Mouse (Mus musculus) brain, embryonic 18.5 days (tissue): ENCODE measurements around the gene Slc22a5.
A peak's percentile ranks its signal among the peaks of the same experiment; 100 is the strongest.
"Not testable (repeated sequence)": the region's sequence is repeated elsewhere in the genome, so short reads cannot be mapped to it uniquely, and the experiment has no call there.

Experiments used
- DNase-seq: peaks from one replicate; pipeline ENCODE4 v3.0.0-alpha.2; 2012; ENCODE audit warnings: low read depth, low spot score

Gene Slc22a5

DNA sequence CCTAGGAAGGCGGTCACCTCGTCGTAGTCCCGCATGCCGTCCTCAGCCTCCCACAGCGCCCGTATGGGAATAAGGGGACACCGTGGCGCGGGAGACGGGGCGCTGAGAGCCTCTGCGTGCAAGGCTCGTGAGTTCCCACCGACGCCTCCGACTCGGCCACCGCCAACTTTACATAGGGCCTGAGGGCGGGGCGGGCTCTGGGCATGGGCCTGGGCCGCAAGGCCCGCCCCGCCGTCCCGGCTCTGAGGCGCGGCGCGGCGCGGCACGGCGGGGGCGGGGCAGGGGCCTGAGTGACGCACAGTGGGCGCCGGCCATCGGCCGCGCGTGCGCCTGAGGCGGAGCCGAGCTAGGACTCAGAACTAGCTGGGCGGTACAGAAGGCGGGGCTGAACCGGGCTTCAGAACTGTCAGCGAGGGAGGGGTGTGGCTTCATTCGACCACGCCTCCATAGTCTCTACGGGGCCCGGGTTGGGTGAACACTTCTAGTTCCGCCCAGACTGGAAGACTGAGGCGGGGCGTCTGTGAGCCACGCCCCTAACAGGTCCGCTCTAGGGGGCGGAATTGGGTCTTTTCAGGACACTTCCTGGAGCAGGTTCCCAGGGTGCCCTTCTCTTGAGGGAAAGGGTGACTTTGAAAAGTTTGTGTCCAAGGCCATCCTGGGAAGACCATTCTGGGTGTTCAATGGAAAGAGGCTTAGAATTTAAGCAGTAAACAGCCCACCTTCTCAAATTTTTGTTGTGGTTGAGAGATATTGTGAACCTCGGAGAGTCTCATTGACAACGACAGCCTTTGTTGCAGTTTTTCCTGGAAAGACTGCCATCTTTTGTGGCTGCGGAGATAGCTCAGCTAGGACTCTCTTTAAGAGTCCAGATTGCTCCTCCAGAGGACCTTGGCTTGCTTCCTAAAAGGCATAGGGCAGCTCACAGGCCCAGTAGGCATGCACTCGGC lies at the start of gene Slc22a5:
TSS of gene Slc22a5 (minus strand) at position 156 of the 947 bp plus-strand sequence.
- DNase-seq, result peak; percentile 94

GRCm38 (mm10) chr11:53931944-53932318 lies 40.5 kb upstream of the Slc22a5 start:
- DNase-seq, result not testable (repeated sequence)

- DNase-seq, result peak; percentile 10
Measured at GRCm38 (mm10) chr11:53931091-53931943, 39.9 kb upstream of the Slc22a5 start.

DNA sequence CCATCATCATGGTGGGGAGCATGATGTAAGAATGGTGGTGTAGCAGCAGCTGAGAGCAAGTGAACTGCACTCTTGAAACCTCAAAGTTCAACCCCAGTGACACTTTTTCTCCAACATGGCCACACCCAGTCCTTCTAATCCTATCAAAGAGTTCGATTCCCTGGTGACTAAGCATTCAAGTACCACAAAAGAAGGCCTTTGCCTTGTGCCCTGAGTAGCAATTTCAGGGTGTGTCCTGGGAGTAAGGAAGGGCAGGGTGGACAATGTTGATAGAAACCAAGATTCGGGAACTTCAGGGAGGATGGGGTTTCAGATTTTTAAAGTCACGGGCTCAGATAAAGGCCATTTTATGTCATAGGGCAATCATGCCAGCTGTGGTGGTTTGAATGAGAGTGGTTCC lies 38.3 kb upstream of the Slc22a5 start:
- no peak for DNase-seq

- DNase-seq, result no peak
Measured at GRCm38 (mm10) chr11:53928585-53928984, 37.1 kb upstream of the Slc22a5 start.

DNA sequence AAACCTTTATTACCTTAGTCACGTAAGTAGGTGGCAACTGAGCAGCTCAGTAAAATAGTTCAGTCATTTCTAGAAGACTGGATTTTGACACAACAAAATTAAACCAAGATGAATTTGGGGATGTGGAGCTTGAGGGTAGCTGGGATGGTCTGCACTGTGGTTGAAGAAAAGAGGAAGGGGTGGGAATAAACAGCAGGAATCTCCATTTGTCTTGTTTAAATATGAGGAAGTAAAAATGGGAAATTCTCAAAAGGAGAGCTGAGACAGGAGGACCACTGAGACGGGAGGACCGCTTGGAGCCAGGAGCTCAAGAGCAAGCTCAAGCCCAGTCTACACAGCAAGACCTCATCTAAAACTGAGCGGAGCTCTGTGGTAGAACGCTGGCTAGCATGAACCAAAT lies 34.8 kb upstream of the Slc22a5 start:
- no peak for DNase-seq

GRCm38 (mm10) chr11:53918851-53919250 lies 27.4 kb upstream of the Slc22a5 start:
- no peak for DNase-seq

DNA sequence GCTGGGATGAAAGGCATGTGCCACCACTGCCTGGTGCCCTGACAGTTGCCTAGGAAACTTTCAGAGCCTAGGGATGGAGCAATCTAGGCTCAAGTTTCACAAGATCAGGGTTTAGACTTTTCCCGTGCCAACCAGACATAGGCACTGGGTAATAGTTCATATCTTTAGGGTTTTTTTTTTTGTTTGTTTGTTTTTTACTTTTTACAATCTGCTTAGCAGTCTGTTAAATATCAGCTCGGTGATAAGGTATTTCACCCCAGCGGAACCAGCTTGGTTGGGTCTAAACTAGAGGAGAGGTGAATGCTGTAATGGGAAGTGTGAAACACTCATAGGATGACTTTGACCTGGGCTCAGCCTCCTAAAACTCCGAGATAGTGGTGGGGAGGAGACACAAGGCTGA lies 19.6 kb upstream of the Slc22a5 start:
- DNase-seq, result no peak

DNA sequence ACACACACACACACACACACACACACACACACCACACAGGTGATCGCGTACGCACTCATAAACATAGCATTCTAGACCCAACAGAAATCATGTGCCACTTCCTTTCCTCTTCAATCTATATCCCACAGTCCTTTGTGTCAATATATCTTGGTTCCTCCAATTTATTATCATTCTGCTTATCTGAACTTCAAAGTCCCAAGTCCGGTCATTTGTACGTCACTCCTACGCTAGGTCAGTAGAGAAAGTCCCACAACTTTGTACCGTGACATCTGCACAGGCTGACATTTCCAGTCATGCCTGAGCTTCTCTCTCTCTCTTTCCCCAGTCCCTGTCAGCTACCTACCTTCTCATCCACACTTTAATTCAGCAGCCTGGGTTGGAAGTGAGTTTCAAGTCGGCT lies 17.2 kb upstream of the Slc22a5 start:
- no peak for DNase-seq

- no peak for DNase-seq
Measured at GRCm38 (mm10) chr11:53904534-53904925, 13.1 kb upstream of the Slc22a5 start.

DNA sequence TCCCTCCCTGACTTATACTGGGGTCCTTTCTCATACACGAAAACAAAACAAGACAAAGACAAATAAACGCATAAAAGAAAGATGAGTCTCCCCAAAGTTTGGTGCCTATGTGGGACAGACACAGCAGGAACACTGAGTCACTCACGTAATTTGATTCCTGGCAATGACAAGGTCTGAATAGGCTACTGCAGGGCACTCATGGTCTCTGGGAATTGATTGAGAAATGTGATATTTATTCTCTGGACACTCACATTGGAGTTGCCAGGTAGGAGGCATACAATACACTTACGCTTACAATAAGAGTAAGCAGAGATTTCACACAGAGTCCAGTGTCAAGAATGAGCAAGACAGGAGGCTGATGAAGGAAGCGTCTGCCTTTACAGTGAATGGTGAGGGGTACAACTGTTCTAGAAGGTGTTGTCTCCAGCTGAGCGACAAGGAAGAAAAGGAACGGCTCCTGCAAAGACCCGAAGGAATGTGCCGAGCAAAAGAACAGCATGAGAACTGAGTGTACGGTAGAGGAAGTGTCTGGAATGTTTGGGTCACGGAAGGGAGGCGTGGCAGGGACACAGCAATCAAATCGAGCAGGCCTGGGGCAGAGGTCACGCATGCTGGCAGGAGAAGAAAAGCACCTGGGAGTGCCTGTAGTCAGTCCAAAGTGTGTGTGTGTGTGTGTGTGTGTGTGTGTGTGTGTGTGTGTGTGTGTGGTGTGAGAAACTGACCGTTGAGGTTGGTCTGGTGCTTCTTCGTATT lies 12.5 kb upstream of the Slc22a5 start:
- no peak for DNase-seq

GRCm38 (mm10) chr11:53902741-53903140 lies 11.3 kb upstream of the Slc22a5 start:
- no peak for DNase-seq

DNA sequence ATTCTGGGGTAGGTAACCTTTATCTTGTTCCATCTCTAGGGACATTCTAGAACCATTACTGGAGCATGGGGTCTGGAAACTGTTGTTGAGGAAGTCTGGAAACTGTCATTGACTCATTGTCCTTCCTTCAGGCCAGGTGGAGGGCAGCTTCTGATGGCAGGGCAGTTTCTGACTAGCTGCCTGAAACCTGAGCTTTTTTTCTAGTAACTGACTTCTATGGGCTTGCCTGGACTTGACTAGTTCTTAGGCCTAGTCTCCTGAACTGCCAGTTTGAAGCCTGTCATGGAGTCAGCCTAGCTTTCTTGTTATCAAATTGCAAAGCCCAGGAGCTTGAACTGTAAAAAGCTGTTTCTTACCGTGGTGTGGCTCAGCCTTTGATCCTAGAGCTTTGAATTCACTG lies 9.5 kb upstream of the Slc22a5 start:
- DNase-seq, result no peak

- no peak for DNase-seq
Measured at GRCm38 (mm10) chr11:53899981-53900380, 8.5 kb upstream of the Slc22a5 start.

GRCm38 (mm10) chr11:53899004-53899403 lies 7.5 kb upstream of the Slc22a5 start:
- no peak for DNase-seq

DNA sequence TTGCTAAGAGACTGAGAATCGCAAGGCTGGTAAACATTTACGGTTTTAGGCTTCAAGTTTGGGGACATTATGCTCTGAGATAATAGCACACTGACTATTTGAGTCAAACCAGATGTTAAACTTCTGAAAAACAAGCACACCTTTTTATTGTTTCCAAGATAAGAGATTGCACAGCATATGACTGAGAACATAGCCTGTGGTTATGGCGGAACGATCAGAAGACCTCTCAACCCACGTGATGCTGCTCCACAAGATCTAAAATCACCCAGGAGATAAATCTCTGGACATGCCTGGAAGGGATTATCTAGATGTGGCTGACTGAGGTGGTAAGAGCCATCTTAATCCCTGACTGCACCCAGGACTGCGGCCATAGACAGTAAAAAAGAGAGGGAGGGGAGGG lies 5.5 kb upstream of the Slc22a5 start:
- no peak for DNase-seq

DNA sequence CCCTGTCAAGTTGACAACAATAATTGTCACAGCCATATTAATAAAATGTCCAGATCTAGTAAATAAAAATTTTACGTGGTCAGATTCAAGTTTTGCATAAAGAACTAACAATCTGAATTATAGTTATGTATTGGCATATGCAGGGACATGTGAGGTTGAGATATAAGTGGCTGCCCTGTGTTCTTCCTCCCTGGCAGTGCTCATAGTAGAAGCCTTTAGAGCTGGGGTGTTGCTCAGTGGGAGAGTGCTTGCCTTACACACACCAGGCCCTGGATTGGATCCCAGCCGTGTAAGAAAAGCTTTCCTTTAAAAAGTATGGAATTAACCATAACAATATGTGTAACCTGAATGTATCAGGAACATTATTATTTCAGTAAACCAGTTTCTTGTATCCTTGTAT lies 2.0 kb upstream of the Slc22a5 start:
- no peak for DNase-seq

DNA sequence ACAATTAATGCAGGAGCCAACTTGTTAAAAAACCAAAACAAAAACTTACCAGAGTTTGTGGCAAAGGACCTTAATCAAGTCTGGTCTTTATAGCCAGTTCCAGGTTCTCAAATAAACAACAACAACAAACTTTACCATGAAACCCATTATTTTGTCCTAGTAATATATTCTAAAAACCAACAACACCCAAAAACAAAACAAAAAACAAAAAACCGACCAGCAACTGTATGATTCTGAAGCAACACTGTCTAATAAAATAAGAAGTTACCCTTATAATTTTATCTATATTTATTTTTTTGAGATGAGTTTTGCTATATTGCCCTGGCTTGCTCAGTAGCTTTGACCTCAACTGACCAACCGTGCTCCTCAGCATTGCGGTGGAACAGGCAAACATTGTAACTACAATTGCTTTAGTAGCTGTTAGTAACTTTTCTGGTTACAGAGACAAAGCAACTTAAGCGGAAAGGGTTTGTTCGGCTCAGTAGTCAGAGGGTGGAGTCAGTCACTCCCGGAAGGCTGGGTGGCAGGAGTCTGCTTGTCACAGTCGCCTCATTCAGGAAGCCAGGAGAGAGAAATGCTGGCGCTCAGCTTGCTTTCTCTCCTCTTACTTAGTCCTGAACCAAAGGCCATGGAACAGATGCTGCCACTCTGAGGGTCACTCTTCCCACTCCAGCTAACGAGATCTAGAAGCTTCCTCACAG lies 1.4 kb upstream of the Slc22a5 start:
- DNase-seq, result no peak

- DNase-seq, result no peak
Measured at GRCm38 (mm10) chr11:53890906-53891504, 455 bp downstream of the Slc22a5 start.

DNA sequence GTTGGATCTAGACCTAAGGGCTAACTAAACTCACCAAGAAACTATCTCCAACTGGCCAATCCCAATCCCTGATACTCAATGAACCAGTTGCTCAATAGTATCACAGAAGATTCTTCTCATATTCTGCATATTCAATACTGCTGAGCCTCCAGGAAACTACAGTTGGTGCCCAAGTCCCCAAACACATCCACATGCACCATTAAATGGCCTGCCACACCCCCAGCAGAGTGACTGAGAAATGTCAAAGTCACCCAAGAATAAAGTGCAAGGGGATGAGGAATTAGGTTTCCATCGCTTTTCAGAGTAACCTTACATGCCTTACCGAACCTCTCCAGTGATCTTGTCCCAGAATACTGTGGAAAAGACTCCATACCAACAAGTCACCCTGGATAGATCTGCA lies 1.2 kb downstream of the Slc22a5 start:
- no peak for DNase-seq
